Mouse (Mus musculus) induced T-regulatory cell, adult 2 months (primary cell): ENCODE data around the gene B3galt4.
"Not testable (repeated sequence)": the region's sequence is repeated elsewhere in the genome, so short reads cannot be mapped to it uniquely, and the experiment has no call there.

Experiments used
- DNase-seq: peaks from one replicate; pipeline ENCODE4 v3.0.0-alpha.2; 2012; ENCODE audit warnings: low read depth

The B3galt4 gene

DNA sequence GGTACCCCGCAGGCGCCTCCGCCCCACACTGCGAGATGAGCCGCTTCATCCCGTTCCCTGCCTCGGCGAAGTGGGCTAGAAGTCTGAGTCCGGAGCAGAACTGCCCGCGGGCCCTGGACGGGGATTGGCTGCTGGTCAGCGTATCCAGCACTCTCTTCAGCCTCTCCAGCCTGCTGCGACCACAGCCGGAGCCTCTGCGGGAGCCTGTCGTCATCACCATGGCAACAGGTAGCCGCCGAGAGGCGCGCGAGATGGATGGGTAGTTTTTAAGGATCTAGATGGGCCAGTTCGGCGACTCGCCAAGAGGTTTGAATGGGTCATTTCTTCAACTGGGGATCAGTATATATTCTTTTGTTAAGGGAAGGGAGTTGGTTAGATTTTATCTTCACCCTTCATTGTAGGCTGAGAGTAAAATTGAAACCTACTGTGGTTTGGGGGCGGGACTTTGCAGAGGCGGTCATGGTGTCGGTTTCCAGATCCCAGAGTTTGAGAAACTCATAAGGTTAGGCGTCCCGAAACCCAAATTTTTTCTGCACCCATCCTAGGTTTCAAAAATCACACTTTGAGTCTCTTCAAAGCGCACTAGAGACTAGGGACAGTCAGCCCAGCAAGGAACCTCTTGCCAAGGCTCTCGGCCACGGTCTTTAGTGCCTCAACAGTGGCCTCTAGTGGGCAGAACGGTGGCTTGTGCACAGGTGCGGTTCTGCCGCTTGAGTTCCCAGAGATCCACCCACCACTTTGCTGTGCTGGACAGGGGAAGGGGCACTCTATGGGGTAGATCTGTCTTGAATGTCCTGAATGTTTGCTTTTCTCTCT lies 30.8 kb downstream of the B3galt4 start:
- peak; percentile 95 for DNase-seq

DNA sequence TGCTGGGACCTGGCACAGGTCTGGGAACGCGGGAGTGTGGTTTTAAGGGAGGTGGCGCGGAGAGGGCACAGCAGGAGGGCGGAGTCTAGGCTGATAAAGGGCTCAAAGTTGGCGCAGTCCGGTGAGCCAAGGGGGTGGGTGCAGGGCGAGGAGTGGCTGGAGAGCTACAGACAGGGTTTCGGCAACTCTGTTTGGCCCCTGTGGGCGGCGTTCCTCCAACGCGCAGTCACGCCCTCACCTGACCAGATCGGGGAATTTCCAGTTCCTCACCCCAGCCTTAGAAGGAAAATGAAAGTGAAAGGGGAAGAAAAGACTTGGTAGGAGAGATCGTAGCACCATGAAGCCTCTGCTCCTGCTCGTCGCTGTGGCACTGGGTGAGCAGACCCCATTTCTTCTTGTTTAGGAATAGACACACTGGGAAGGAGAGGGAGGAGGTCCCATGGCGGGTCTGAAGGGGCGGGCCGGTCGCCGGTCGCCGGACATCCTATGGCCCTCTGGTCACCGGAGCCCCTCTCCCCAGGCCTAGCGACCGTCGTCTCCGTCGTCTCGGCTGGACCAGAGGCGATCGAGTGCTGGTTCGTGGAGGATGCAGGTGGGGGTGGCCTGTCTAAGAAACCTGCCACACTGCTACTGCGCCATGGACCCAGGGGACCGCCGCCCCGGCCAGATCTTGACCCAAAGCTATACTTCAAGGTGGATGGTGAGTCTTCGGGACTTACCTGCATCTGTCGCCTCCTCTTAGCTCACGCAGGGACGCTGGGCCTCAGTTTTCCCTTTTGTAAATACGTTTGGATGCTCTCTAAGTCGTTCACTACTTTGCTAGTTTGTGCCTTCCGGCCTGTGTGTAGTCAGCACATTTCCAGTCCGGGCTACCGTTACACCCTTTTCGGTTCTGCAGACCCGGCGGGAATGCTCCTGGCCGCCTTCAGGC lies 31.7 kb downstream of the B3galt4 start:
- DNase-seq, result peak; percentile 96

DNA sequence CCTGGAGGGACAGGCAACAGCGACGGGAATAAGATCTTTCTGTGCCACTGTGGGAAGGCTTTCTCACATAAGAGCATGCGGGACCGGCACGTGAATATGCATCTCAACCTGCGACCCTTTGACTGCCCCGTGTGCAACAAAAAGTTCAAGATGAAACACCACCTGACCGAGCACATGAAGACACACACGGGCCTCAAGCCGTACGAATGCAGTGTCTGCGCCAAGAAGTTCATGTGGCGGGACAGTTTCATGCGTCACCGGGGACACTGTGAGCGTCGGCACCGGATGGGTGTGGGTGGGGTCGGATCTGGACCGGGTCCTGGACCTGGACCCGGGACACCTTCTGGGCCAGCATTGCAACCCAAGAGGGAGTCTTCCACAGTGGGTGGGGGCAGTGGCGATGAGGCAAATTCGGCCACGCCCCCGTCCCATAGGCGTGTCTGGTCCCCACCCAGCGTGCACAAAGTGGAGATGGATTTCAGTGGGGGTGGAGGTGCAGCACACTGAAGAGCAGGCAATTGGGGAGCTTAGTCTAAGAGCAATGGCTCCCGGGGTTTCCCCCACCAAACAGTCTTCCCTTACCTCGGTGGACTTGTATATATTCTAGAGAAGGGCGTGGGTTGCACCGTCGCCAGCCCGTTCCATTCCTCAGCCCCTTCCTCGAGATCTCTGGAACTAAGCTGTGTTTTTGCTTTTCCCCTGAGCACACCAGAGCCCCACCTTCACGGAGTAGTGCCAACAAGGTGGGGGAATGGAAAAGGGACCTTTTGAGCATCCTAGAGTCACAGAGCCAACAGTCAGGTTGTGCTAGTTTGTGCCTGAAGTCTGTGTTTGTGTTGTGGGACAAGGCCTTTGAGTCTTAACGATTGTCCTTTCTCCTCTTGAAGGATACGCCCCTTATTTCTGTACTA lies 32.7 kb downstream of the B3galt4 start:
- peak; percentile 80 for DNase-seq

DNA sequence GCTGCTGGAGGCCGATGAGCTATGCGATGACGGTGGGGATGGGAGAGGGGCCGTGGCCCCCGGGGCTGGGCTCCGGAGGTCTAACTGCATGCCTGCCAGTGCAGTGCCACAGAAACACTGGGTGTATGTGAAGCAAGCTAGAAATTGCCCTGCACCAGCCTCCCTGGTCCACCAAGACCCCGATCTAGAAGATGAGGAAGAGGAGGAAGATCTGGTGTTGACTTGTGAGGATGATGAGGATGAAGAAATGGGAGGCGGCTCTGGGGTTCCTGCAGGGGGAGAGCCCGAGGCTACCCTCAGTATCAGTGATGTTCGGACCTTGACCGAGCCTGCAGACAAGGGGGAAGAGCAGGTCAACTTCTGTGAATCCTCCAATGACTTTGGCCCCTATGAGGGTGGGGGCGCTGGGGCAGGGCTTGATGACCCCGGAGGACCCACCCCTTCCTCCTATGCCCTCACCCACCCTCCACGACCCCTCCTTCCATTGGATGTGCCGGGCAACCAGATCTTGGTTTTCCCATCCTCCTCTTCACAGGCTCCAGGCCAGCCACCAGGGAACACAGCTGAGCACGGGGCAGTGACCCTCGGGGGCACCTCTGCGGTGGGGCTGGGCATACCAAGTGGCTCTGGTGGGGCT lies 33.5 kb downstream of the B3galt4 start:
- DNase-seq, result no peak

DNA sequence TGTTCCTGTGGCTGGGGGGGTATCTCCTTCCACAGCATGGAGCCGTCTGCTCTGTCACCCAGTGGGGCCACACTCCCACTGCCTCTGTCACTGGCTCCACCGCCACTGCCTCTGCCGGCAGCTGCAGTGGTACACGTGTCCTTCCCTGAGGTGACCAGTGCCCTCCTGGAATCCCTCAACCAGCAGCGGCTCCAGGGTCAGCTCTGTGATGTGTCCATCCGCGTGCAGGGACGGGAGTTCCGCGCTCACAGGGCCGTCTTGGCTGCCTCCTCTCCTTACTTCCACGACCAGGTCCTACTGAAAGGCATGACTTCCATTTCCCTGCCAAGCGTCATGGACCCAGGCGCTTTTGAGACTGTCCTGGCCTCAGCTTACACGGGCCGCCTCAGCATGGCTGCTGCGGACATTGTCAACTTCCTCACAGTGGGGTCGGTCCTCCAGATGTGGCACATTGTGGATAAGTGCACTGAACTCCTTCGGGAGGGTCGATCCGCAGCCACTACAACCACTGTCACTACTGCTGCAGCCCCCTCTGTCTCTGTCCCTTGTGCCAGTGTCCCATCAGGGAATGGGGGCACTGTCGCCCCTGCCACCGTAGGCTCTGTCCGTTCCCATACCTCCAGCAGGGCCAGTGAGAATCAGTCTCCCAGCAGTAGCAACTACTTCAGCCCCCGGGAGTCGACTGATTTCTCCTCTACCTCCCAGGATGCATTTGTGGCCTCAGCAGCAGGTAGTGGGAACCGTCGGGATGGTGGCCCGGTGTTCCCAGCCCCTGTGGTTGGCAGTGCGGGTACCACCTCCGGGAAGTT lies 34.2 kb downstream of the B3galt4 start:
- DNase-seq, result no peak

DNA sequence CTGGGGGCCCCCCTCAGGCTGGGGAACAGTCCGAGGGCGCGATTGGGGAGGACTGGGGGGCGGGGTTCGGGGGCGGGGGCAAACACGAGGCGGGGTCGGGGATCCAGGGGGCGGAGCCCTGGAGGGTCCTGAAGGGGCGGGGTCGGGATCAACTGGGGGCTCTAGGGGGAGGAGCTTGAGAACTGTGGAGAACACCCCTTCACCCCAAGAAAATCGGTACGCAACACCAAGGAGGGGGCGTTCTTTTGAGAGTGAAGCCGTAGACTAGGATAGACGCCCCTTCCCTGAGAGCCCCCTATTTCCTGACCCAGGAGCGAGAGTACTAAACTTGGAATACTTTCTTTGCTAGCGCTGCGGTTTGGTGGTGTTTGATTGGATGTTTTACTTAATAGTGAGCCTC lies 35.0 kb downstream of the B3galt4 start:
- DNase-seq, result no peak

DNA sequence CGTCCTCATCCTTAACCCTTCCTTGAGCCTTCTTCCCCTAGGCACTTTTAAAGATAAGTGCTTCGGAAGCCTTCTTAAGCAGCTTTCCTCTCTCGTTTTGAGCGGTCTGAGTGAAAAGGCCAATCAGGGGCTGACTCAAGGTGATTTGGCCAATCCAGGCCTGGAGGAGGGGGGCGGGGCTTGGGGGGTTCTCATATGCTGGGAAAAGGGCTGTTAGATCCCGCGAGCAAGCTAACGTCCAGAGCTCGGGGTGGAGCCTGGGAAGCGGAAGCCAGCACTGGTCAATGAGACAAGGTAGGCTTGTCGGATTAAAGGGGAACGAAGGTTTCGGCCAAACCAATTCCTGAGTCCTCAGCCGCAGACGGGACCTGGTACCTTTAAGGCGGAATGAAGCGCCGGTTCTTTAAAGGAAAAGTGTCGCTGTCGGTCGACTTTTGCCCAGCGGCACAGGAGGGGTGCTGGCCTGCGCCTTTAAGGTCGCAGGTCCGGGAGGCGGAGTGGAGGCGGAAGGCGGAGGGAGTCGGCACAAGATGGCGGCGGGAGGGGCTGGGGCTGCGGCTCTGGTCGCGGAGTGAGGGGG lies 35.5 kb downstream of the B3galt4 start, which contains the start of the genes Tapbp and Zbtb22:
Gene Tapbp (plus strand): TSS at position 229 of the 580 bp plus-strand sequence.
Gene Zbtb22 (plus strand): TSS at position 234 of the 580 bp plus-strand sequence.
- peak; percentile 97 for DNase-seq

DNA sequence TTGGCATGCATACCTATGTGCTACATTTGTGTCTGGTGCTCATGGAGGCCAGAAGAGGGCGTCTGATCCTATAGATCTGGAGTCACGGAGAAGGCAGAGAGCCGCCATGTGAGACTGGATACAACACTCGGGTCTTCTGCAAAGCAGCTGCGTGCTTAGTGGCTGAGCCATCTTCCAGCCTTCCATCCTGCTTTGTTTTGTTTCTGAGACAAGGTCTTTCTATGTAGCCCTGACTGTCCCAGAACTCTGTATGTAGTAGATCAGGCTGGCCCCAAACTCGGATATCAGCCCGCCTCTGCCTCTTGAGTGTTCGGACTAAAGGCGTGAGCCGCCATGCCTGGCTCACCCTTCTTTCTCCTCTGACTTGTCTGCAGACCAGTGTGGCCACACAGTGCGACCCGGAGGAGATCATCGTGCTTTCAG lies 36.3 kb downstream of the B3galt4 start:
- DNase-seq, result peak; percentile 54

DNA sequence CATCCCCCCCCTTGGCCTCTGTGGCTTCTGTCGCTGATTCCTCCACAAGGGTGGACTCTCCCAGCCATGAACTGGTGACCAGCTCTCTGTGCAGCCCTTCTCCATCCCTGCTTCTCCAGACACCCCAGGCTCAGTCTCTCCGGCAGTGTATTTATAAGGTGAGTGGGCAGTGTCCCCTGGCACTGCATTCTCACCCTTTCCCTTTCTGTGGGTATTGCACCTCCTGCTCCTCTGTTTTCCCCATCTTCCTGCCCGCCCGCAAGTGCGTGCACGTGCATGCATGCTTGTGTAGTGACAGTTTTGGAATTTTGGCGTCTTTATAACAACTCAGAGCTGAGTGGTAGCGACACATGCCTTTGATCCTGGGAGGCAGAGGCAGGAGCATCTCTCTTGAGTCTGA lies 37.4 kb downstream of the B3galt4 start:
- DNase-seq, result no peak

DNA sequence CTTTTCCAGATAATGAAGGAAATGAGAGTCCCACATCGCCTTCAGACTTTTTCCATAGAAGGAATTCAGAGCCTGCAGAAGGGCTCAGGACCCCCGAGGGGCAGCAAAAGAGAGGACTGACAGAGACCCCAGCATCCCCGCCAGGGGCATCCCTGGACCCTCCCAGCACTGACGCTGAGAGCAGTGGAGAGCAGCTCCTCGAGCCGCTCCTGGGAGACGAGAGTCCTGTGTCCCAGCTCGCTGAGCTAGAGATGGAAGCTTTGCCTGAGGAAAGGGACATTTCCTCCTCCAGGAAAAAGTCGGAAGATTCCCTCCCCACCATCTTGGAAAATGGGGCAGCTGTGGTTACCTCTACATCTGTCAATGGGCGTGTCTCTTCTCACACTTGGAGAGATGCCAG lies 38.0 kb downstream of the B3galt4 start:
- DNase-seq, result no peak

DNA sequence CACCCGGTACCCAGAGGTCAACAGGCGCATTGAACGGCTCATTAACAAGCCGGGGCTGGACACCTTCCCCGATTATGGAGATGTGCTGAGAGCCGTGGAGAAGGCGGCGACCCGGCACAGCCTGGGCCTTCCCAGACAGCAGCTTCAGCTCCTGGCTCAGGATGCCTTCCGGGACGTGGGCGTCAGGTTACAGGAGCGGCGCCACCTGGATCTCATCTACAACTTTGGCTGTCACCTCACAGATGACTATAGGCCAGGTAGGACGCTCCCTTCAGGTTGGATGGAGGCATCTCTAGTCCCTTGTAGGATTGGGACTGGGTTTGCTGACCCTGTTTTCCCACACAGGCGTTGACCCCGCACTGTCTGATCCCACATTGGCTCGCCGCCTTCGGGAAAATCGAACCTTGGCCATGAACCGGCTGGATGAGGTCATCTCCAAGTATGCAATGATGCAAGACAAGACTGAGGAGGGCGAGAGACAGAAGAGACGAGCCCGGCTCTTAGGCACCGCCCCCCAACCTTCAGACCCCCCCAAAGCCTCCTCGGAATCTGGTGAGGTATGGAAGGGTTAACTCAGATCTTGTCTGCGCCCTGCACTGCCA lies 39.4 kb downstream of the B3galt4 start:
- DNase-seq, result no peak

DNA sequence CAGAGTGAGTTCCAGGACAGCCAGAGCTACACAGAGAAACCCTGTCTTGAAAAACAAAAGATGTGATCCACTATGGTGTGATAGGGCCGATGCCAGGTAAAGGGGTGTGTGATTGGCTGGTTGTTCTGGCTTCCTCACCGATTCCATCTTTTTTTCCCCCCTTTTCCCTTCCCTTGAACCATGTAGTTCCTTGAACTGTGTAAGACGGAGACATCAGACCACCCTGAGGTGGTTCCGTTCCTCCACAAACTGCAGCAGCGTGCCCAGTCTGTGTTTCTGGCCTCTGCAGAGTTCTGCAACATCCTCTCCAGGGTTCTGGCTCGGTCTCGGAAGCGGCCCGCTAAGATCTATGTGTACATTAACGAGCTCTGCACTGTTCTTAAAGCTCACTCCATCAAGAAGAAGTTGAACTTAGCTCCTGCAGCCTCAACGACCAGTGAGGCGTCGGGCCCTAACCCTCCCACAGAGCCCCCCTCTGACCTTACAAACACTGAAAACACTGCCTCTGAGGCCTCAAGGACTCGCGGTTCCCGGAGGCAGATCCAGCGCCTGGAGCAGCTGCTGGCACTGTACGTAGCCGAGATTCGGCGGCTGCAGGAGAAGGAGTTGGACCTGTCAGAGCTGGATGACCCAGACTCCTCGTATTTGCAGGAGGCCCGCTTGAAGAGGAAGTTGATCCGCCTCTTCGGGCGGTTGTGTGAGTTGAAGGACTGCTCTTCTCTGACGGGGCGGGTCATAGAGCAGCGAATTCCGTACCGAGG lies 40.1 kb downstream of the B3galt4 start:
- no peak for DNase-seq

DNA sequence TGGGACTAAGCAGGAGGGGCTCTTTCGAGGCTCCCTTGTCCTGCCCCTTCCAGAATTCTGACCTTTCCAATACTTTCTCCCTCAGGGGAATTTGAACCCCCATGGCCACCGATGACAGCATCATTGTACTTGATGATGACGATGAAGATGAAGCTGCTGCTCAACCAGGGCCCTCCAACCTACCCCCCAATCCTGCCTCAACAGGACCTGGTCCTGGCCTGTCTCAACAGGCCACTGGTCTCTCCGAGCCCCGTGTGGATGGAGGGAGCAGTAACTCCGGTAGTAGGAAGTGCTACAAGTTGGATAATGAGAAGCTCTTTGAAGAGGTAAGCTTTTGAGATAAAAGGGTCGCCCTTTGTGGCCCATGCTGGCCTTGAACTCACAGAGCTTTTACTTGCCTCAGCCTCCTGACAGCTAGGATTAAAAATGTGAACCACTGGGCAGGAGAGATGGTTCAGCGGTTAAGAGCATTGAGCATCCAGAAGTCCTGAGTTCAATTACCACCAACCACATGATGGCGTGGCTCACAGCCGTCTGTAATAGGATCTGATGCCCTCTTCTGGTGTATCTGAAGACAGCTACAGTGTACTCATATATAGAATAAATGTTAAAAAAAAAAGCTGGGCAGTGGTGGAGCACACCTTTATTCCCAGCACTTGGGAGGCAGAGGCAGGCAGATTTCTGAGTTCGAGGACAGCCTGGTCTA lies 40.8 kb downstream of the B3galt4 start:
- DNase-seq, result peak; percentile 79

DNA sequence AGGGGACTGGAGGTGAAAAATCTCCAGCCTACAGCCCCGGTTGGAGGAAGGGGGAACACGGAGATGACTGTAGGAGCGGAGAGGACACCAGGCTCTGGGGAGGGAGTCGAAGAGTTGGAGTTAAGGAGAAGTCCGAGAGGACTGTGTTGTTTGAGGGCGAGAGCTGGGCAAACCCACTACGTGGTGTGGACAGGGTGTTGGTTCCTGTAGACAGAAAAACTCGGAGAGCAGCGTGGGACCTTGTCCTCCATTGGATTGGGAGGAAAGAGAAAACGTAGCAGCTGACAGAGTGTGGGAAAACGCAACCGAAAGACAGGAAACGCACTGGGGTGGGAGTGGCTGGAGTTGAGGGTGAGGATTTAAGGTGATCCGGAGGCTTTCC lies 41.4 kb downstream of the B3galt4 start:
- DNase-seq, result peak; percentile 85

DNA sequence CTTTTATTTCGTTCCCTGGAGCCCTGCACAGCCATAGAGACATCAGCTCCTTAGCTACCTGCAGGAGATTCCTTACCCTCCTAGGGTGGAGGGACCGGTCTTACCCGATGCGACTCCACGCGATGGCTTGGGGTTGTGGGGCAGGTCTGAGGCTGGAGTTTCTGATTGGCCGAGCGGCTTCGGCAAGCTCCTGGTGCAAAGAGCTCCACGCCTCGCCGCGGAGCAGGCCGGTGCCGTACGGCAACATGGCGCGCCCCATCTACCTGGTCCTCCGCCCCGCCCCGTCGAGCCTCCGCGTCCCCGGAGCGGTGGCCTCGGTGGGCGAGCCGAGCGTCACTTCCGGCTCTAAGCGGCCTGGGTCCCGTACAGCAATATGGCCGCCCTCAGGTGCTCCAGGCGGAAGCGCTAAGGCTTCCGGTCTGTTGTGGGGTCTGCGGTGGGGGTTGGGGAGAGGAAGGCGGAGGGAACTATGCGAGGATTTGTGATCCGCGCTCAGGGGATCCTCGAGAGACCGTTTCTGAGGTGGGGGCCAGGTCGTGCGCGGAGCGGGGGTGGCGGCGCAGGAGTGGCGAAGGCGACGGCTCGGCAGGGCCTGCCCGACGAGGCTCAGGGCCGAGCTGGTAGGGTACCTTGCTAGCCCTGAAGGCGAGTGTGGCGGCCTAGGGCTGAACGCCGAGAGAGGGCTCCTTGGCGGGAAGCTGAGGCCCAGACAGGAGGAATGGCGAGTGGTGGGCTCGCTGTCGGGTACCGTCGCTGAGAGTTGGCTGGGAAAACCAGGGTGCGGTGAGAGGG lies 42.0 kb downstream of the B3galt4 start, which contains the start of gene Daxx:
Gene Daxx (plus strand): TSS at position 338 of the 792 bp plus-strand sequence.
- DNase-seq, result peak; percentile 98

DNA sequence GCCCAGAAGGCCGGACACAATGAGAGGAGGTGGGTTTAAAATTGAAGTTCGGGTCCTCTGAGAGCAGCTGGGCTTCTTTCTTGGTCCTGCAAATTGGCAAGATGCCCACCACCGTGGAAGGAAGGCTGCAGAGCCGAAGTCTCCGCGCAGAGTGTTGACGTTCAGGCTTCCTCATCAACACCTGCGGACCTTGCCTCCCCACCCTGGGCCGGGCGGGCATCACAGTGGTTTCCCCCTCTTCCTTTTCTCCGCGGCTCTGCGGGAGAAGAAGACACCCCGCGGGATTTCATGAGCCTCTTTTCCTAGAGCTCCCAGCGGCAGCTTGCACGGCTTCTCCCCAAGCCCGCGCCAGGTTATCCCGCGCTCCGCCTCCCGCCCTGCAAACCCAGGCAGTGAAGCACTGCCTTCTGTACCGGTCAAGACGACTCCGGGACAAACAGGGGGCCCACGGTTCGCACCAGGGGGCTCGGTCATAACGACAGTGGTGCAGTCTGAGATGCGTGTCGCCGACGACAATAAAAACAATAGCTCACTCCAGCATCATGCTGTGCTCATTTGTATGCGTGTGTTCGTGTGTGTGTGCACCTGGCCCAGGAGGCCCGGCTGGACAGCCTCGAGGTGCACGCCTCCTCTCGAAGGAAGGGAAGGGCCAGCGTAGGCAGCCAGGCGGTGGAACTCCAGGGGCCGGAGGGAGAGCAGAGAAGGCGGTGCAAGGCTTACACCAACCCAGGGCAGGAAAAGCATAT lies 42.8 kb downstream of the B3galt4 start:
- DNase-seq, result no peak

DNA sequence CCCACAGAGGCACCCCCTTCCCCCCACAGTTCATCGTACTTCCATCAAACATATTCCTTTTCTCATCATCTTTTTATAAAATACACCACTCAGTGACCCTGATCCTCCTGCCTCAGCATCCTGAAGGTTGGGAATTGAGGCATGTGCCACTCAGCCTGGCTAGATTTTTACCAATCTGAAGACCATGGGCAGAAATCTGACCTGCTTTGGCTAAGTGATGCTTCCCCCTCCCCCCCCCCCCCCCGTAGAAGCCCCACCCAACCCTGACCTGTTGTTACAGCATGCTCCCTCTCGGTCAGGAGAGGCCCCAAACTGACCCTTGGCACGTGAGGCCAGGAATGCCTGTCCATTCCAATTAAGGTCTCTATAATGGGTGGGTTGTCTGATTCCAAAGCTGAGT lies 46.5 kb downstream of the B3galt4 start, which contains the start of gene Platr17:
Gene Platr17 (plus strand): TSS at position 301 of the 400 bp plus-strand sequence.
- not testable (repeated sequence) for DNase-seq
